Mouse (Mus musculus) left cerebral cortex, postnatal 4 days (tissue): ENCODE measurements around the gene Cdk10. TPM values are rescaled to one million over a fixed set of nuclear protein-coding genes. Genes with fewer than 3 reads are reported as not detected.
"Not testable (repeated sequence)": the region's sequence is repeated elsewhere in the genome, so short reads cannot be mapped to it uniquely, and the experiment has no call there.

Experiments used
- DNase-seq: peaks from one replicate; pipeline ENCODE4 v3.0.0-alpha.2; 2022
- intact Hi-C: fragments of 180-260 bp; cut with DNase I; formaldehyde crosslinking; loops from one replicate; pipeline ENCODE4 v1.15.1; 2025
- total RNA-seq, 2 experiments: library from RNA; stranded (reverse); gene quantifications; 2 replicates each; pipeline ENCODE4 v1.2.3; 2021

Gene Cdk10
- total RNA-seq, 2 experiments from 2014 or later: 84.6 to 91.6 TPM

- intact Hi-C loops: no loop called here
- no peak for DNase-seq
Observed at GRCm38 (mm10) chr8:123232553-123232952, 7.9 kb downstream of the Cdk10 start.

- intact Hi-C loops: no loop called here
- DNase-seq: peak; percentile 54
Observed at GRCm38 (mm10) chr8:123233300-123233699, 8.7 kb downstream of the Cdk10 start.

- no peak for DNase-seq
- intact Hi-C loops: no loop called here
Observed at GRCm38 (mm10) chr8:123233760-123234159, 9.1 kb downstream of the Cdk10 start.

GRCm38 (mm10) chr8:123234918-123235519 lies 10.4 kb downstream of the Cdk10 start:
- DNase-seq: peak; percentile 32
- intact Hi-C loops: no loop called here

- intact Hi-C loops: no loop called here
- DNase-seq: peak; percentile 73
Observed at GRCm38 (mm10) chr8:123235520-123236497, 11.2 kb downstream of the Cdk10 start, which contains the start of gene Spata2l. Spata2l (minus strand) TSS chr8:123236233.

- no peak for DNase-seq
- intact Hi-C loops: no loop called here
Observed at GRCm38 (mm10) chr8:123239398-123239797, 14.8 kb downstream of the Cdk10 start.

- intact Hi-C loops: no loop called here
- no peak for DNase-seq
Observed at GRCm38 (mm10) chr8:123242107-123242923, 17.7 kb downstream of the Cdk10 start.

- intact Hi-C loops: no loop called here
- no peak for DNase-seq
Observed at GRCm38 (mm10) chr8:123243053-123243452, 18.4 kb downstream of the Cdk10 start.

- DNase-seq: no peak
Observed at GRCm38 (mm10) chr8:123244382-123244781, 19.7 kb downstream of the Cdk10 start.

GRCm38 (mm10) chr8:123245543-123245942 lies 20.9 kb downstream of the Cdk10 start:
- DNase-seq: no peak

More at GRCm38 (mm10) chr8:123244382-123244781, 19.7 kb downstream of the Cdk10 start:
- intact Hi-C loops: no loop called here

GRCm38 (mm10) chr8:123247748-123248147 lies 23.1 kb downstream of the Cdk10 start:
- no peak for DNase-seq
- intact Hi-C loops: no loop called here

More at GRCm38 (mm10) chr8:123245543-123245942, 20.9 kb downstream of the Cdk10 start:
- intact Hi-C loops: no loop called here

- DNase-seq: no peak
- intact Hi-C loops: no loop called here
Observed at GRCm38 (mm10) chr8:123248596-123248995, 24.0 kb downstream of the Cdk10 start.

- intact Hi-C loops: no loop called here
- DNase-seq: no peak
Observed at GRCm38 (mm10) chr8:123250940-123251339, 26.3 kb downstream of the Cdk10 start.

- no peak for DNase-seq
- intact Hi-C loops: no loop called here
Observed at GRCm38 (mm10) chr8:123252925-123253324, 28.3 kb downstream of the Cdk10 start.

GRCm38 (mm10) chr8:123253451-123254098 lies 28.9 kb downstream of the Cdk10 start:
- no peak for DNase-seq
- intact Hi-C loops: no loop called here

GRCm38 (mm10) chr8:123254099-123254885 lies 29.6 kb downstream of the Cdk10 start, which contains the start of the genes Zfp276 and Vps9d1:
Zfp276 (plus strand) TSS chr8:123254195.
Vps9d1 (minus strand) TSS chr8:123254348.
- DNase-seq: peak; percentile 86
- intact Hi-C loops: no loop called here

GRCm38 (mm10) chr8:123255170-123255569 lies 30.5 kb downstream of the Cdk10 start:
- no peak for DNase-seq
- intact Hi-C loops: no loop called here

- no peak for DNase-seq
- intact Hi-C loops: no loop called here
Observed at GRCm38 (mm10) chr8:123257114-123257513, 32.5 kb downstream of the Cdk10 start.

GRCm38 (mm10) chr8:123257593-123257992 lies 33.0 kb downstream of the Cdk10 start:
- intact Hi-C loops, DNase-seq: not testable (repeated sequence)
